Mouse (Mus musculus) ES-E14 (cell line): ENCODE measurements around the gene Cry1. TPM values are rescaled to one million over a fixed set of nuclear protein-coding genes. Genes with fewer than 3 reads are reported as not detected.

Source experiments
- DNase-seq: peaks from one replicate; pipeline ENCODE4 v3.0.0-alpha.2; 2013; ENCODE audit warnings: low read depth, low spot score
- H3K27ac ChIP-seq: 2 replicates; pipeline ENCODE4 v1.5.1; 2012; ENCODE audit warnings: low read depth, mild to moderate bottlenecking, low read length, moderate library complexity, mixed read lengths; ENCODE audit not compliant: poor library complexity, insufficient read depth, severe bottlenecking
- H3K36me3 ChIP-seq: 2 replicates; pipeline ENCODE4 v1.6.1; 2012; ENCODE audit warnings: mild to moderate bottlenecking, low read length, moderate library complexity, mixed read lengths; ENCODE audit not compliant: control insufficient read depth, poor library complexity, insufficient read depth, severe bottlenecking
- H3K4me1 ChIP-seq, 2 experiments: fragments of 150-350 bp in 1 of 2; sonication (generic) in 1 of 2; 2 replicates each; pipeline ENCODE4 v1.6.1; 2012; ENCODE audit warnings: low read length in 2 of 2, mild to moderate bottlenecking in 1 of 2, mixed read lengths in 1 of 2; ENCODE audit not compliant: control insufficient read depth in 2 of 2, insufficient read depth in 2 of 2, poor library complexity in 1 of 2
- H3K4me3 ChIP-seq, 2 experiments: fragments of 150-350 bp in 1 of 2; sonication (generic) in 1 of 2; 2 replicates each; pipeline ENCODE4 v1.5.1; 2012; ENCODE audit warnings: low read length in 2 of 2, low read depth in 1 of 2, mild to moderate bottlenecking in 1 of 2, mixed read lengths in 1 of 2; ENCODE audit not compliant: insufficient read depth in 1 of 2, poor library complexity in 1 of 2, severe bottlenecking in 1 of 2
- H3K9ac ChIP-seq: 2 replicates; pipeline ENCODE4 v1.6.1; 2012; ENCODE audit warnings: low read depth, mild to moderate bottlenecking, low read length, mixed read lengths; ENCODE audit not compliant: poor library complexity, insufficient read depth, severe bottlenecking
- H3K9me3 ChIP-seq: fragments of 150-350 bp; sonication (generic); 2 replicates; pipeline ENCODE4 v1.6.1; 2012; ENCODE audit warnings: low read depth, mild to moderate bottlenecking, low read length; ENCODE audit not compliant: control insufficient read depth, insufficient read depth
- CHD2 ChIP-seq: IDR thresholded peaks from 2 replicates; pipeline ENCODE4 v1.6.1; 2014; ENCODE audit warnings: mild to moderate bottlenecking, low read depth, low read length, inconsistent platforms
- HCFC1 ChIP-seq: IDR thresholded peaks from 2 replicates; pipeline ENCODE4 v1.6.1; 2012; ENCODE audit warnings: low read length, inconsistent platforms, borderline replicate concordance; ENCODE audit not compliant: insufficient read depth
- MAFK ChIP-seq: IDR thresholded peaks from 2 replicates; pipeline ENCODE4 v1.6.1; 2014; ENCODE audit warnings: mild to moderate bottlenecking, low read depth, low read length, inconsistent platforms; ENCODE audit not compliant: insufficient read depth
- ZC3H11A ChIP-seq: IDR thresholded peaks from 2 replicates; pipeline ENCODE4 v1.6.1; 2012; ENCODE audit warnings: low read depth, mild to moderate bottlenecking, inconsistent platforms, low read length, borderline replicate concordance
- ZNF384 ChIP-seq: IDR thresholded peaks from 2 replicates; pipeline ENCODE4 v1.6.1; 2012; ENCODE audit warnings: low read depth, low read length, inconsistent platforms
- in situ Hi-C, 2 experiments: fragments of 600-800 bp; cut with MboI; formaldehyde crosslinking; loops; one replicate each; pipeline ENCODE4 v1.15.1; 2025; ENCODE audit warnings: low sequenced_read_pairs in 2 of 2, inconsistent platforms in 1 of 2; ENCODE audit not compliant: unreplicated experiment in 2 of 2
- total RNA-seq: library from RNA; depleted of rRNA; stranded (reverse); fragments of 300-350 nt; gene quantifications from 2 replicates; pipeline ENCODE4 v1.2.3, GENCODE M21; 2012

Cry1 gene
- total RNA-seq, 1 experiment, result 23.4 TPM

GRCm38 (mm10) chr10:85176640-85177039, 8.2 kb downstream of the Cry1 start:
- H3K27ac ChIP-seq, result no peak overlapping the region
- H3K9ac ChIP-seq, result no peak overlapping the region
- H3K36me3 ChIP-seq, result no peaks in the 10 kb centered on the region
- in situ Hi-C loops, result no loop called here
- no peaks in the 10 kb centered on the region for H3K4me1 ChIP-seq
- no peak for DNase-seq
- no peak overlapping the region for H3K4me3 ChIP-seq
- no peak for TF ChIP-seq HCFC1
- TF ChIP-seq ZC3H11A, result no peak
- TF ChIP-seq ZNF384, result no peak
- TF ChIP-seq CHD2, result no peak
- TF ChIP-seq MAFK, result no peak
- H3K9me3 ChIP-seq, result no peaks in the 10 kb centered on the region

DNA sequence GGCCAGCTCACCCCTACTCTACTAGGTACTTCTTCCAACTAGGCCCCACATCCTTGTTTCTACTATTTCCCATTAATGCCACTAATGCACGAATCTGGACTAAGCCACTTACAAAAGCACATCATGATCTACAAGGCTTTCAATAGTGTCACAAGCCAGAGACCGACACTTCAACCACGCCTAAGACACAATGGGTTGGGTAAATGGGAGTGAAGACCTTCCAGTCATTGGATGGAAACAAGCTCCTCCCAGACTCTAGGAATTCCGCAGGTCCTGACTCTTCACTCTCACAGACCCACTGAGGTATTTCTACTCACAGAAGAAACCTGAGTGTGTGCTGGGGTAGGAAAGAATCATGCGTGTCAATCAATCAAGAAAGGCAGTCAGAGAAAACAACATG, 19.6 kb downstream of the Cry1 start:
- Histone ChIP-seq H3K36me3 (no peaks in the 10 kb centered on the region), H3K27ac (no peak overlapping the region)
- no peak for TF ChIP-seq ZNF384
- TF ChIP-seq ZC3H11A, result no peak
- no peak for TF ChIP-seq HCFC1
- no peak for TF ChIP-seq MAFK
- TF ChIP-seq CHD2, result no peak

GRCm38 (mm10) chr10:85164791-85165190, 20.1 kb downstream of the Cry1 start:
- H3K36me3 ChIP-seq, result no peaks in the 10 kb centered on the region
- no peak for TF ChIP-seq ZNF384
- no peak for TF ChIP-seq CHD2
- no peak for TF ChIP-seq MAFK
- no peak for TF ChIP-seq ZC3H11A
- TF ChIP-seq HCFC1, result no peak
- no peaks in the 10 kb centered on the region for H3K9me3 ChIP-seq
- H3K4me3 ChIP-seq, result no peak overlapping the region
- in situ Hi-C loops, result no loop called here
- H3K27ac ChIP-seq, result no peak overlapping the region
- peaks cover 3 to 4% of the 10 kb centered on the region in 2 experiments for H3K4me1 ChIP-seq
- no peak for DNase-seq
- no peak overlapping the region for H3K9ac ChIP-seq

More for the DNA sequence above, 19.6 kb downstream of the Cry1 start:
- H3K4me1 ChIP-seq, result peaks cover 3 to 4% of the 10 kb centered on the region in 2 experiments
- DNase-seq, result peak; percentile 40
- H3K9me3 ChIP-seq, result no peaks in the 10 kb centered on the region
- H3K4me3 ChIP-seq, result no peak overlapping the region
- H3K9ac ChIP-seq, result no peak overlapping the region
- in situ Hi-C loops, result no loop called here

GRCm38 (mm10) chr10:85161745-85162351, 23.0 kb downstream of the Cry1 start:
- H3K4me3 ChIP-seq, result no peak overlapping the region
- H3K27ac ChIP-seq, result no peak overlapping the region
- TF ChIP-seq ZNF384, result no peak
- TF ChIP-seq HCFC1, result no peak
- TF ChIP-seq ZC3H11A, result no peak
- DNase-seq, result no peak
- H3K36me3 ChIP-seq, result no peaks in the 10 kb centered on the region
- peaks cover 3 to 4% of the 10 kb centered on the region in 2 experiments for H3K4me1 ChIP-seq
- no peak overlapping the region for H3K9ac ChIP-seq
- in situ Hi-C loops, result no loop called here
- H3K9me3 ChIP-seq, result no peaks in the 10 kb centered on the region
